Mouse (Mus musculus) G1E (cell line): Measurements from ENCODE around the gene Fam155a.

Experiments
- CTCF ChIP-seq: IDR thresholded peaks from 2 replicates; pipeline ENCODE4 v1.5.1; 2012; ENCODE audit warnings: low read depth, low read length, inconsistent platforms, mixed read lengths
- TAL1 ChIP-seq: conservative IDR thresholded peaks from 2 replicates; pipeline ENCODE4 v1.6.1; 2012; ENCODE audit warnings: low read depth, low read length, inconsistent platforms, mixed read lengths

- no peak for TF ChIP-seq CTCF
- TF ChIP-seq TAL1, result no peak
These were observed 22.4 kb upstream of the Fam155a start for GRCm38 (mm10) chr8:9793351-9793750.
